Mouse (Mus musculus): ENCODE results near the gene Lyrm4. TPM values are rescaled to one million over a fixed set of nuclear protein-coding genes. Genes with fewer than 3 reads are reported as not detected.

Lyrm4 gene
- polyA plus RNA-seq, 1 experiment from 2014 or later = 28.4 TPM

- Histone ChIP-seq H3K27me3 (ENCODE audit: control insufficient read depth, insufficient read depth, low read length) (no peaks in the 10 kb centered on the region), H3K4me1 (ENCODE audit: control insufficient read depth, insufficient read depth, low read length) (peaks cover 4% of the 10 kb centered on the region; the same call in 1 of the 2 replicates), H3K36me3 (ENCODE audit: control insufficient read depth, insufficient read depth, low read length) (no peaks in the 10 kb centered on the region), H3K4me3 (ENCODE audit: low read length) (no peak overlapping the region), H3K9ac (ENCODE audit: low read depth, low read length) (no peak overlapping the region), H3K9me3 (ENCODE audit: control insufficient read depth, low read length) (no peaks in the 10 kb centered on the region), H3K4me2 (replicated peaks; ENCODE audit: low read depth, low read length) (no peak overlapping the region), H3K27ac (ENCODE audit: low read depth, low read length) (no peak overlapping the region)
- no peak for ATAC-seq (ENCODE audit: low FRiP score, low TSS enrichment)
- WGBS = 89% methylated on average over 5 of the region's 5 CpGs
Measured at GRCm38 (mm10) chr13:36113181-36113580, 4.1 kb downstream of the Lyrm4 start.

- no peaks in the 10 kb centered on the region for H3K27me3 ChIP-seq (ENCODE audit: control insufficient read depth, insufficient read depth, low read length)
- no peak overlapping the region for H3K27ac ChIP-seq (ENCODE audit: low read depth, low read length)
- no peaks in the 10 kb centered on the region for H3K36me3 ChIP-seq (ENCODE audit: control insufficient read depth, insufficient read depth, low read length)
- no peak for ATAC-seq (ENCODE audit: low FRiP score, low TSS enrichment)
- H3K9ac ChIP-seq (ENCODE audit: low read depth, low read length) = no peak overlapping the region
- H3K4me2 ChIP-seq (replicated peaks; ENCODE audit: low read depth, low read length) = no peak overlapping the region
- no peak overlapping the region for H3K4me3 ChIP-seq (ENCODE audit: low read length)
- 97% methylated on average over 2 of the region's 2 CpGs for WGBS
- H3K9me3 ChIP-seq (ENCODE audit: control insufficient read depth, low read length) = no peaks in the 10 kb centered on the region
- H3K4me1 ChIP-seq (ENCODE audit: control insufficient read depth, insufficient read depth, low read length) = no peaks in the 10 kb centered on the region
Measured at GRCm38 (mm10) chr13:36111331-36111730, 6.0 kb downstream of the Lyrm4 start.

GRCm38 (mm10) chr13:36108528-36108927 lies 8.8 kb downstream of the Lyrm4 start:
- Histone ChIP-seq H3K9ac (ENCODE audit: low read depth, low read length) (no peak overlapping the region), H3K27me3 (ENCODE audit: control insufficient read depth, insufficient read depth, low read length) (no peaks in the 10 kb centered on the region), H3K4me2 (replicated peaks; ENCODE audit: low read depth, low read length) (no peak overlapping the region), H3K36me3 (ENCODE audit: control insufficient read depth, insufficient read depth, low read length) (no peaks in the 10 kb centered on the region), H3K27ac (ENCODE audit: low read depth, low read length) (no peak overlapping the region), H3K4me1 (ENCODE audit: control insufficient read depth, insufficient read depth, low read length) (no peaks in the 10 kb centered on the region), H3K9me3 (ENCODE audit: control insufficient read depth, low read length) (no peaks in the 10 kb centered on the region), H3K4me3 (ENCODE audit: low read length) (no peak overlapping the region)
- 94% methylated on average over 4 of the region's 4 CpGs for WGBS
- no peak for ATAC-seq (ENCODE audit: low FRiP score, low TSS enrichment)

DNA sequence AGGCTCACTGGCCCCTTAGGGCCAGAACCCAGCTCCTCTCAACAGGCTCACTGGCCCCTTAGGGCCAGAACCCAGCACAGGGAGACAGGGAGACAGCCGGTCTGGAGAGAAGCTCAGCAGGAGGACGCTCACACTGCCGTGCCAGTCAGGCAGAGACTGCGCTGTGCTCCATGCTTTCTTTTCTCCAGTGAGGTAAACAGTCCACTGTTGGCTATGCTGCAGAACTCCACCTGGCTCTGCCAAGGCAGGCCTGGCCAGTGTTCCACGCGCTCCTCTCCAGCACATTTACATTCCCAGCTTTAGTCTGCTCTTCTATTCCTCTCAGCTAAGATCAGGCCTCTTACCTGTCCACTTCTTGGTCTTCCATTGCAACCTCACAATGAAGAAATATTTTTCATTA lies 11.7 kb downstream of the Lyrm4 start:
- Histone ChIP-seq H3K4me3 (ENCODE audit: low read length) (no peak overlapping the region), H3K4me1 (ENCODE audit: control insufficient read depth, insufficient read depth, low read length) (no peaks in the 10 kb centered on the region), H3K36me3 (ENCODE audit: control insufficient read depth, insufficient read depth, low read length) (no peaks in the 10 kb centered on the region), H3K27ac (ENCODE audit: low read depth, low read length) (no peak overlapping the region), H3K4me2 (replicated peaks; ENCODE audit: low read depth, low read length) (no peak overlapping the region), H3K9me3 (ENCODE audit: control insufficient read depth, low read length) (no peaks in the 10 kb centered on the region), H3K9ac (ENCODE audit: low read depth, low read length) (no peak overlapping the region), H3K27me3 (ENCODE audit: control insufficient read depth, insufficient read depth, low read length) (no peaks in the 10 kb centered on the region)
- no peak for ATAC-seq (ENCODE audit: low FRiP score, low TSS enrichment)
- WGBS = 89% methylated on average over 6 of the region's 6 CpGs

GRCm38 (mm10) chr13:36096684-36097383 lies 20.5 kb downstream of the Lyrm4 start:
- no peak overlapping the region for H3K27ac ChIP-seq (ENCODE audit: low read depth, low read length)
- no peak overlapping the region for H3K9ac ChIP-seq (ENCODE audit: low read depth, low read length)
- no peak overlapping the region for H3K4me2 ChIP-seq (replicated peaks; ENCODE audit: low read depth, low read length)
- H3K36me3 ChIP-seq (ENCODE audit: control insufficient read depth, insufficient read depth, low read length) = no peaks in the 10 kb centered on the region
- no peaks in the 10 kb centered on the region for H3K4me1 ChIP-seq (ENCODE audit: control insufficient read depth, insufficient read depth, low read length)
- H3K9me3 ChIP-seq (ENCODE audit: control insufficient read depth, low read length) = no peaks in the 10 kb centered on the region
- ATAC-seq (ENCODE audit: low FRiP score, low TSS enrichment) = no peak
- no peak overlapping the region for H3K4me3 ChIP-seq (ENCODE audit: low read length)
- WGBS = 80% methylated on average over 5 of the region's 5 CpGs
- no peaks in the 10 kb centered on the region for H3K27me3 ChIP-seq (ENCODE audit: control insufficient read depth, insufficient read depth, low read length)

DNA sequence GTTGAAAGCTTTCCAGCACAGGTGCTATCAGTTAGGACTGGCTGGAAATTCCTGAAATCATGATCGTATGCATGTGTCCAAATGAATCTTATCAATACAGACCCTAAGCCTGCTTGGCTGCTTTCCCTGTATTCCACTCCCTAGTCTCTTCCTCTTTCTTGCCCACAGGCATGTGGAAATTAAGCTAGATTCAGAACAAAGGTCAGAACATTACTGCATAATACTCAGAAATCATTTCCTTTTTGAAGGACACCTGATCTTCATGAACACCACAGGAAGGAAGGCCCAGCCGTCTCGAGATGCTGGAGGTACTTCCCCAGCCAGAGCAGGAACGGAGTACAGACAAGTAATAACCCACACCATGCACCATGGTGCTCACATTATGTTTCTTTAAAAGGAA lies 29.2 kb downstream of the Lyrm4 start:
- Histone ChIP-seq H3K9ac (ENCODE audit: low read depth, low read length) (no peak overlapping the region), H3K4me1 (ENCODE audit: control insufficient read depth, insufficient read depth, low read length) (0 out of 2 replicates have a peak, but pooled peaks cover 3% of the 10 kb centered on the region), H3K9me3 (ENCODE audit: control insufficient read depth, low read length) (no peaks in the 10 kb centered on the region), H3K36me3 (ENCODE audit: control insufficient read depth, insufficient read depth, low read length) (peaks cover 6% of the 10 kb centered on the region; the same call in 1 of the 2 replicates), H3K27me3 (ENCODE audit: control insufficient read depth, insufficient read depth, low read length) (no peaks in the 10 kb centered on the region), H3K4me3 (ENCODE audit: low read length) (no peak overlapping the region), H3K4me2 (replicated peaks; ENCODE audit: low read depth, low read length) (no peak overlapping the region), H3K27ac (ENCODE audit: low read depth, low read length) (no peak overlapping the region)
- WGBS = 82% methylated on average over 4 of the region's 4 CpGs
- ATAC-seq (ENCODE audit: low FRiP score, low TSS enrichment) = no peak

DNA sequence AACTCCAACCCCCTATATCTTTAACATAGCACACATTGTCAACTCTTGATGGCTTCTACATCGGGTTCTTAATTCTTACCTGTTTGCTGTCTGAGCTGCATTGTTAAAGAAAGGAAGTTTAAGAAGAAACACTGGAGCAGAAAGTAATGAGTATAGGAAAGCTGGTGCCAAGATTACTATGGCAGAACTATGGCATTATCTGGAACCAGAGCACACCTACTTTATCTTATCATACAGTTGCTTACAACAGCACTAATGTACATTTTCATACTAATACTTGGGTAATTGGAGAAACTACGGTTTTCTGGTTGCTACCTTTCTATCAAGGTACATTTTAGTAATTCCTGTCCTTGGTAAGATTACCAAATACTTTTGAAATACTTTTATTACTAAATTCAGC lies 29.9 kb downstream of the Lyrm4 start:
- H3K4me1 ChIP-seq (ENCODE audit: control insufficient read depth, insufficient read depth, low read length) = 0 out of 2 replicates have a peak, but pooled peaks cover 3% of the 10 kb centered on the region
- H3K27ac ChIP-seq (ENCODE audit: low read depth, low read length) = no peak overlapping the region
- no peaks in the 10 kb centered on the region for H3K27me3 ChIP-seq (ENCODE audit: control insufficient read depth, insufficient read depth, low read length)
- WGBS = 91% methylated on average over 2 of the region's 2 CpGs
- H3K4me2 ChIP-seq (replicated peaks; ENCODE audit: low read depth, low read length) = no peak overlapping the region
- H3K4me3 ChIP-seq (ENCODE audit: low read length) = no peak overlapping the region
- ATAC-seq (ENCODE audit: low FRiP score, low TSS enrichment) = no peak
- H3K9ac ChIP-seq (ENCODE audit: low read depth, low read length) = no peak overlapping the region
- H3K9me3 ChIP-seq (ENCODE audit: control insufficient read depth, low read length) = no peaks in the 10 kb centered on the region
- peaks cover 6% of the 10 kb centered on the region; the same call in 1 of the 2 replicates for H3K36me3 ChIP-seq (ENCODE audit: control insufficient read depth, insufficient read depth, low read length)

DNA sequence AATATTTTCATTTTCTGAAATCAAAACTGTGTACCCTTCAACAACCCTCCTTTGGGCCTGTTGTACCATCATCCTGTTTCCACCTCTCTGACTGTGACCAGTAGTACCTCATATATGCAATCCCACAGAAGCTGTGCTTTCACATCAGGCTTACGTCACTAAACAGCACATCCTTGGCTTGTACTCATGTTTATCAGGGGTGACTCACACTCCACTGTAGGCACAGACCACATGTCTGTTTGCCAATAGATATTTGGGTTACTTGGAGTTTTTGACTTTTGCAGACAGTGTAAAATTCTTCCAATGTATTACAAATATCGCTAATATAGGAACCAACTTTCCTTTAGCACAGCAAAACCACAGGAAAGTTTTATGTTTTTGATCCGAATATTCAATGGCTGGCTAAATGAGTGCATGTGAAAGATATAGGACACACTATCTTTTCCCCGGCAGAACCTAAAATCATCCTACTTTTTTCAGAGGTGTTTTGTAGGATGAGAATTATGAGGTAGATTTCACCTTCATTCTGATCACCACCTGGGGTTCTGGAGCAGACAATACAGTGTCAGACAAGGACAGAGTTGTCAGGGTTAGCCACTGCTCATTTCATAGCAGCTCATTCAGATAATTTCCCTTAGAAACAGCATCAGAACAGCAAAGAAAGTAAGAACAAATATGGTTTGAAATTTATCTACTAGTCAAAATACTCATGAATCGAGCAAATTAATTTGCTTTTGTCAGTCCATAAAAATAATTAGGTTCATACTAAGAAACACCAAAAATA lies 30.5 kb downstream of the Lyrm4 start:
- no peak for ATAC-seq (ENCODE audit: low FRiP score, low TSS enrichment)
- no peak overlapping the region for H3K27ac ChIP-seq (ENCODE audit: low read depth, low read length)
- no peak overlapping the region for H3K9ac ChIP-seq (ENCODE audit: low read depth, low read length)
- 0 out of 2 replicates have a peak, but pooled peaks cover 3% of the 10 kb centered on the region for H3K4me1 ChIP-seq (ENCODE audit: control insufficient read depth, insufficient read depth, low read length)
- no peak overlapping the region for H3K4me2 ChIP-seq (replicated peaks; ENCODE audit: low read depth, low read length)
- H3K9me3 ChIP-seq (ENCODE audit: control insufficient read depth, low read length) = no peaks in the 10 kb centered on the region
- WGBS = 87% methylated on average over 5 of the region's 5 CpGs
- no peak overlapping the region for H3K4me3 ChIP-seq (ENCODE audit: low read length)
- H3K36me3 ChIP-seq (ENCODE audit: control insufficient read depth, insufficient read depth, low read length) = peaks cover 6% of the 10 kb centered on the region; the same call in 1 of the 2 replicates
- H3K27me3 ChIP-seq (ENCODE audit: control insufficient read depth, insufficient read depth, low read length) = no peaks in the 10 kb centered on the region

GRCm38 (mm10) chr13:36085971-36086370 lies 31.4 kb downstream of the Lyrm4 start:
- Histone ChIP-seq H3K27ac (ENCODE audit: low read depth, low read length) (no peak overlapping the region), H3K4me3 (ENCODE audit: low read length) (no peak overlapping the region), H3K4me1 (ENCODE audit: control insufficient read depth, insufficient read depth, low read length) (0 out of 2 replicates have a peak, but pooled peaks cover 3% of the 10 kb centered on the region), H3K36me3 (ENCODE audit: control insufficient read depth, insufficient read depth, low read length) (peaks cover 3% of the 10 kb centered on the region; the same call in 1 of the 2 replicates), H3K4me2 (replicated peaks; ENCODE audit: low read depth, low read length) (no peak overlapping the region), H3K9ac (ENCODE audit: low read depth, low read length) (no peak overlapping the region), H3K9me3 (ENCODE audit: control insufficient read depth, low read length) (no peaks in the 10 kb centered on the region), H3K27me3 (ENCODE audit: control insufficient read depth, insufficient read depth, low read length) (no peaks in the 10 kb centered on the region)
- ATAC-seq (ENCODE audit: low FRiP score, low TSS enrichment) = no peak
- 31% methylated on average over 3 of the region's 3 CpGs for WGBS
